Comparison of ENCODE assay signal across 25 mouse cellular contexts in genomic region chr2:59693473-59693872, GRCm38 (mm10).
DNase-seq lines count a peak whose midpoint lies in the region; ATAC-seq and TF ChIP-seq lines count a peak whose summit lies in the region.
"Had no signal": no experiment of that assay in that cellular context is flagged by ENCODE, and none has a peak within 500 bp of the region (broad histone marks: within the 10 kb centered on the region; RNA-seq: fewer than 3 reads in every experiment).

No protein-coding gene starts in this region.

- TF ChIP-seq POLR2A in liver, adult 2 months (IDR thresholded peaks at IDR 0.05; ENCODE audit: extremely low read depth, insufficient read depth, low read length) = no peak

- peak; percentile 63; the same call in 1 of the 2 replicates for TF ChIP-seq EP300 in lung, postnatal 0 days (IDR thresholded peaks at IDR 0.05)

- H3K36me3 ChIP-seq in liver, adult 2 months (ENCODE audit: control insufficient read depth, insufficient read depth, low read length) = no peaks in the 10 kb centered on the region
- no peaks in the 10 kb centered on the region for H3K36me3 ChIP-seq in liver, embryonic 11.5 days (ENCODE audit: control insufficient read depth, insufficient read depth, low read length)
- H3K36me3 ChIP-seq in lung, embryonic 14.5 days (ENCODE audit: insufficient read depth) = no peaks in the 10 kb centered on the region
- H3K36me3 ChIP-seq in lung, postnatal 0 days (ENCODE audit: insufficient read depth, low read length) = no peaks in the 10 kb centered on the region
- H3K36me3 ChIP-seq: forebrain, embryonic 10.5 days; hindbrain, embryonic 10.5 days; hindbrain, embryonic 13.5 days had no signal

- no peak overlapping the region for H3K9ac ChIP-seq in liver, adult 2 months (ENCODE audit: low read depth, low read length)
- no peak overlapping the region for H3K9ac ChIP-seq in liver, embryonic 11.5 days (ENCODE audit: low read depth, low read length)
- no peak overlapping the region for H3K9ac ChIP-seq in lung, embryonic 14.5 days
- H3K9ac ChIP-seq in lung, postnatal 0 days (replicated peaks; ENCODE audit: low read depth) = no peak overlapping the region
- H3K9ac ChIP-seq: forebrain, embryonic 13.5 days; hindbrain, embryonic 13.5 days had no signal

- H3K9me3 ChIP-seq in liver, embryonic 11.5 days (ENCODE audit: control insufficient read depth, low read length) = no peaks in the 10 kb centered on the region
- no peaks in the 10 kb centered on the region for H3K9me3 ChIP-seq in lung, embryonic 14.5 days (ENCODE audit: low read depth, low read length)
- no peaks in the 10 kb centered on the region for H3K9me3 ChIP-seq in lung, postnatal 0 days (ENCODE audit: low read length)
- H3K9me3 ChIP-seq: forebrain, embryonic 10.5 days; forebrain, embryonic 13.5 days; heart, embryonic 10.5 days; hindbrain, embryonic 10.5 days; hindbrain, embryonic 13.5 days had no signal

- no peak for TF ChIP-seq CTCF in liver, adult 2 months (IDR thresholded peaks at IDR 0.05; ENCODE audit: low read depth, low read length)
- TF ChIP-seq CTCF in lung, embryonic 14.5 days (IDR thresholded peaks at IDR 0.05; ENCODE audit: low read depth) = no peak
- TF ChIP-seq CTCF in lung, postnatal 0 days (IDR thresholded peaks at IDR 0.05) = no peak

- peak; percentile 45 for DNase-seq in liver, adult 2 months (ENCODE audit: extremely low read depth, low read depth, low spot score)
- no peak for DNase-seq in liver, embryonic 11.5 days (ENCODE audit: low spot score)
- peak; percentile 66 for DNase-seq in lung, embryonic 14.5 days
- DNase-seq in lung, postnatal 4 days = no peak
- DNase-seq in lung, postnatal 0 days (ENCODE audit: low spot score) = peak; percentile 73
- DNase-seq in lung, postnatal 25 days (ENCODE audit: low spot score) = no peak
- peak; percentile 58 for DNase-seq in yolk sac, embryonic 10.5 days (ENCODE audit: low spot score)
- no peak for DNase-seq in embryo, embryonic 11 days
- DNase-seq: adrenal gland, adult 8-10 months; adrenal gland, postnatal 25 days; cerebellum, adult 11-12 months; cerebellum, adult 8-10 months; cerebellum, postnatal 10 days; cerebellum, postnatal 36 days; gastrocnemius, postnatal 10 days; gastrocnemius, postnatal 36 days; heart, adult 2 months had no signal

- no peak overlapping the region for H3K4me2 ChIP-seq in liver, embryonic 11.5 days
- H3K4me2 ChIP-seq in lung, embryonic 14.5 days = no peak overlapping the region
- H3K4me2 ChIP-seq in lung, postnatal 0 days (replicated peaks; ENCODE audit: low read depth, low read length) = no peak overlapping the region
- H3K4me2 ChIP-seq: forebrain, embryonic 13.5 days; hindbrain, embryonic 13.5 days had no signal

- WGBS in liver, adult 2 months = 20% methylated on average over 5 of the region's 5 CpGs
- 58% methylated on average over 5 of the region's 5 CpGs for WGBS in liver, embryonic 11.5 days
- WGBS in lung, embryonic 14.5 days = 10% methylated on average over 5 of the region's 5 CpGs
- WGBS in lung, postnatal 0 days = 20% methylated on average over 5 of the region's 5 CpGs

- no peak overlapping the region for H3K4me3 ChIP-seq in liver, adult 2 months (ENCODE audit: insufficient read depth, low read depth, low read length)
- H3K4me3 ChIP-seq in liver, embryonic 11.5 days (ENCODE audit: low read depth, low read length) = no peak overlapping the region
- H3K4me3 ChIP-seq in lung, embryonic 14.5 days (ENCODE audit: low read depth, low read length) = no peak overlapping the region
- no peak overlapping the region for H3K4me3 ChIP-seq in lung, postnatal 0 days (ENCODE audit: low read depth, low read length)
- H3K4me3 ChIP-seq: forebrain, embryonic 10.5 days; forebrain, embryonic 13.5 days; heart, adult 2 months; heart, embryonic 10.5 days; hindbrain, embryonic 10.5 days; hindbrain, embryonic 13.5 days had no signal

- no peak for ATAC-seq in liver, embryonic 11.5 days (replicated peaks; ENCODE audit: low FRiP score)
- ATAC-seq in lung, embryonic 14.5 days (ENCODE audit: insufficient read depth) = peak; percentile 79
- ATAC-seq in lung, postnatal 0 days = peak; percentile 66
- ATAC-seq: activated CD4-positive, CD25-positive, alpha-beta regulatory T cell, adult 4 months; CD4-positive, CD25-positive, alpha-beta regulatory T cell, adult 4 months; forebrain, embryonic 13.5 days; forebrain, embryonic 16.5 days had no signal

- H3K27ac ChIP-seq in liver, adult 2 months (replicated peaks; ENCODE audit: insufficient read depth, low read depth, low read length) = no peak overlapping the region
- H3K27ac ChIP-seq in liver, embryonic 11.5 days (ENCODE audit: low read depth, low read length) = no peak overlapping the region
- no peak overlapping the region for H3K27ac ChIP-seq in lung, embryonic 14.5 days (ENCODE audit: low read depth)
- H3K27ac ChIP-seq in lung, postnatal 0 days (ENCODE audit: low read length) = no peak overlapping the region
- H3K27ac ChIP-seq: forebrain, embryonic 10.5 days; forebrain, embryonic 13.5 days; heart, adult 2 months; heart, embryonic 10.5 days; hindbrain, embryonic 10.5 days; hindbrain, embryonic 13.5 days had no signal

- peaks cover 9% of the 10 kb centered on the region for H3K4me1 ChIP-seq in liver, adult 2 months (ENCODE audit: control insufficient read depth, insufficient read depth, low read length)
- peaks cover 6% of the 10 kb centered on the region; the same call in 1 of the 2 replicates for H3K4me1 ChIP-seq in liver, embryonic 11.5 days (replicated peaks; ENCODE audit: control insufficient read depth, insufficient read depth, low read length)
- peaks cover 20% of the 10 kb centered on the region for H3K4me1 ChIP-seq in lung, embryonic 14.5 days (ENCODE audit: insufficient read depth)
- H3K4me1 ChIP-seq in lung, postnatal 0 days (ENCODE audit: insufficient read depth, low read depth, low read length) = peaks cover 17% of the 10 kb centered on the region

- H3K79me2 ChIP-seq in liver, adult 2 months (ENCODE audit: control insufficient read depth, insufficient read depth, low read length) = peaks cover 5% of the 10 kb centered on the region; the same call in 1 of the 2 replicates

- no peaks in the 10 kb centered on the region for H3K27me3 ChIP-seq in liver, adult 2 months (ENCODE audit: control insufficient read depth, insufficient read depth, low read length)
- H3K27me3 ChIP-seq in liver, embryonic 11.5 days (replicated peaks; ENCODE audit: control insufficient read depth, insufficient read depth, low read length) = no peaks in the 10 kb centered on the region
- H3K27me3 ChIP-seq in lung, embryonic 14.5 days (ENCODE audit: insufficient read depth, low read length) = no peaks in the 10 kb centered on the region
- no peaks in the 10 kb centered on the region for H3K27me3 ChIP-seq in lung, postnatal 0 days (replicated peaks; ENCODE audit: insufficient read depth, low read length)
- H3K27me3 ChIP-seq: forebrain, embryonic 13.5 days; hindbrain, embryonic 13.5 days had no signal

Comparison
In these comparisons a context has a peak if more than half of its experiments do, and no peak if none do; other contexts are left out.
1. DNase-seq: peak in liver, adult 2 months (single experiment), lung, embryonic 14.5 days (single experiment), lung, postnatal 0 days (single experiment) and yolk sac, embryonic 10.5 days (single experiment); none in liver, embryonic 11.5 days (single experiment), lung, postnatal 4 days (0 of 2), lung, postnatal 25 days (single experiment) and embryo, embryonic 11 days (single experiment).